Mouse (Mus musculus): ENCODE results near the gene Kdm5b. TPM values are rescaled to one million over a fixed set of nuclear protein-coding genes. Genes with fewer than 3 reads are reported as not detected.
A peak's percentile ranks its signal among the peaks of the same experiment; 100 is the strongest.

The Kdm5b gene
- polyA plus RNA-seq, 1 experiment: 5.2 TPM

DNA sequence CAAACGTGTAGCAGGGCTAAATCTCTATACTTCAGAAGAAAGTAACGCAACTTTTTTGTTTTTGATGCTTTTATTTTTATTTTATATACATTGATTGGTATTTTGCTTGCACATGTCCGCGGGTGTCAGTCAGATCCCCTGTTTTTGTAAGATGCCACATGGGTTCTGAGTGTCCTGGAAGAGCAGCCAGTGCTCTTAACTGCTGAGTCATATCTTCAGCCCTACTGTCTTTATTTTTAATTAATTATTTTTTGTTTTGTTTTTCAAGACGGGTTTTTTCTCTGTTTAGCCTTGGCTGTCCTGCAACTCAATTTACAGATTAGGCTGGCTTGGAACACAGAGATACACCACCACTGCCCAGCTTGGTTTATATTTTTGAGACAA is 14.0 kb downstream of the Kdm5b start:
- WGBS: 74% methylated on average over 5 of the region's 5 CpGs
- DNase-seq (ENCODE audit: low read depth, low spot score): no peak

DNA sequence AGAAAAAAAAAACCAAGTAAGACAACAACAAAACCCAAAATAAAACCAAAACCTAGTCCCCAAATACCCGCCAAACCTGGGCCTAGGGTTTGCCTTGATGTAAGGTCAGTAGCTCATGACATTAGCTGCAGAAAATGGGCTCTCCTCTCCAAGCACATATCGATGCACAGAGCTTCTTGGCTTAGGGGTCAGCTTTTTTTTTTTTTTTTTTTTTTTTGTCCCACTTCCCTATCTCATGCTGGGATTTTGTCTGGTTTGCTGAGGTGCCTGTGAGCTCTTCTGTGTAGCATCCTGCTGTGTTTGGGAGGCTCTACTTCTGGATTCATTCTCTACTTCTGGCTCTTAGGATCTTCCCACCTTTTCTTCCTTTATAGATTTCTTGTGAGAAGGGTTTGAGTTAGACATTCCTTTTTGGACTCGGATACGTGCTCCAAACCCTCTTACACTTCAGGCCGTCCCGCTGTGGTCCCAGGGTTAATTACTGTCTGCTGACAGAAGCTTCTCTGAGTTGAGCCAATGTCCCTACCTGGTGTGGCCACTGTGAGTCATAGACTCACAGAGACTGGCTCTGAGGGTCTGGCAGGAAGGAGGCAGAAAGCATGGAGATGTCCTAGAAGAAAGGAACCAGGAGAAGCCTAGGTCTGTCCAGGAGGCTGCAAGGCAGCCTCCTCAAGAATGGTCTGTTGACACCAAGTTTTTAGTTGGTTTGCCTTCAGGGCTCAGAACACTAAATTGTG is 17.6 kb downstream of the Kdm5b start:
- 80% methylated on average over 6 of the region's 6 CpGs for WGBS
- DNase-seq (ENCODE audit: low read depth, low spot score): no peak

- DNase-seq (ENCODE audit: low read depth, low spot score): no peak
- WGBS: 68% methylated on average over 2 of the region's 2 CpGs
Measured at GRCm38 (mm10) chr1:134580796-134581195, 20.8 kb downstream of the Kdm5b start.

- peak; percentile 64 for DNase-seq (ENCODE audit: low read depth, low spot score)
- 7% methylated on average over 3 of the region's 3 CpGs for WGBS
Measured at GRCm38 (mm10) chr1:134583560-134583959, 23.6 kb downstream of the Kdm5b start.

DNA sequence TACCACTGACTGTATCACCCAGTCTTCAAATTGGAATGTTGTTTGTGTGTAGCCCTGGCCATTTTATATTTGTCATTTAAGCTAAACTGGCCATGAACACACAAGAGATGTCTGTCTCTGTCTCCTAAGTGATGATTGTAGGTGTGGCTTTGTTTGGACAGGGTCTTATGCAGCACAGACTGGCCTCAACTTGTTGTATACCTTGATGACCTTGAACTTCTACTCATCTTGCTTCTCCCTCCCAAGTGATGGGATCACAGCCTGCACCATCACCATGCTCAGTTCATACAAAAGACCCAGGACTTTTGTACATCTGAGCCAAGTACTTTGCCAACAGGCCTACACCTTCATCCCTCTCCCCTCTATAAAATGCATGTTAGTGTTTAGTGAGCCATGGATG is 29.7 kb downstream of the Kdm5b start:
- DNase-seq (ENCODE audit: low read depth, low spot score): no peak

DNA sequence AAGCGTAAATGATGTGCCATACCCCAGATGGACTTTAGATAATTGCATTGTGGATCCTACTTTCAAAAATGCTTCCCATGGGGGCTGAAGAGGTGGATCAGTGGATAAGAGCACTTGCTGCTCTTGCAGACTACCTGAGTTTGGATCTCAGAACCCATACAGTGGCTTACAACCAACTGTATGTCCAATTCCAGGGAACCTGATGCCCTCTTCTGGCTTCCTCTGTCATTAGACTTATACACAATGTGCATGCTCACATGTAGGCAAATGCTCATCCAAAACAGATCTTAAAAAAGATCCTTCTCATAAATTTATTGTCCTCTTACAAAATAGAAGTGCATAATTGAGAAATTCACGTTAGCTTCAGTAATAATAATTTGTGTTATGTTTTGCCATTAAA is 31.8 kb downstream of the Kdm5b start:
- 89% methylated on average over 2 of the region's 2 CpGs for WGBS
- no peak for DNase-seq (ENCODE audit: low read depth, low spot score)

DNA sequence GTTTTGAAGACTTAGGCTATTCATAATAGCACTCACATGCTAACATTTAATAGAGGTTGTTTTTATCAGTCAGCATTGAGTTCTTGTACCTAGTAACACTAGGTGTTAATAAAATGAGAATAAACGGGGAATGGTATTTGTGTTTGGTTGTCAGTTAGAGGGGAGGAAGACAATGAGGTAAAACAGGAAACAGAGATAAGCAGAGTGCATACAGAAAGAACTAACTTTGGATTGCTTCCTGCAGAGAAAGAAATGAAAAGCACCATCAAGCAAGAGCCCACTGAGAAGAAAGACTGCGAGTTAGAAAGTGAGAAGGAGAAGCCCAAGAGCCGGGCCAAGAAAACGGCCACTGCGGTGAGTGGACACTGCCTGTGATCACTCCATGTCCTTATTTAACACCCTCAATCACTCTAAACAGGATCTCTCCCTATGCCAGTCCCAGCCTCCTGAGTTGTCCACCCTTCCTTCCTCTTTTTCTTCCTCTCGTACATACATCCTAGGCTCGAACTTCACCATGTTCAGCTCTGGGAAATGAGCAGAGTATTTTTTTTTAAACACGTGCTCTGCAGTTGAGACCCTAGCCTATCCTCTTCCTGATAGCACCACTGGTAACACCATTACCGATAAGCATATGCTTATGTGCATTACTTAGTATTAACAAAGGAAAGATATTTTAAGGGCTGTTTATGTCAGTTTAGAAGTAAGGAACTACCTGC is 37.5 kb downstream of the Kdm5b start:
- no peak for DNase-seq (ENCODE audit: low read depth, low spot score)
- WGBS: 82% methylated on average over 9 of the region's 9 CpGs

- 96% methylated on average over 2 of the region's 2 CpGs for WGBS
- DNase-seq (ENCODE audit: low read depth, low spot score): no peak
Measured at GRCm38 (mm10) chr1:134604086-134604485, 44.1 kb downstream of the Kdm5b start.

- 77% methylated on average over 8 of the region's 8 CpGs for WGBS
- DNase-seq (ENCODE audit: low read depth, low spot score): no peak
Measured at GRCm38 (mm10) chr1:134605670-134606069, 45.7 kb downstream of the Kdm5b start.

DNA sequence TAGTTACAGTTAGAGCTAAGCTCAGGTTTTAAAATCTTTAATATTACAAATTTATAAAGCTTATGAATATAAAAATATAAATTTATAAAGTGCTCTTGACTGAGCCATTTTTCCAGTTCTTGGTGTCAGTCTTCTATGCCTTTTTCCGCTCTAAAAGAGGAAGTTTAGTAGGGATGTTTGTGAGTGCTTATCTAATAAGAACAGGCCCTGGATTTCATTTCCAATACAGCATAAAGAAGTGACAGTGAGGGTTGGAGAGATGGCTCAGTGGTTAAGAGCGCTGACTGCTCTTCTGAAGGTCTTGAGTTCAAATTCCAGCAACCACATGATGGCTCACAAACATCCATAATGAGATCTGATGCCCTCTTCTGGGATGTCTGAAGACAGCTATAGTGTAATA is 46.4 kb downstream of the Kdm5b start:
- WGBS: 93% methylated on average over 2 of the region's 2 CpGs
- DNase-seq (ENCODE audit: low read depth, low spot score): no peak

GRCm38 (mm10) chr1:134607279-134607678 is 47.3 kb downstream of the Kdm5b start:
- WGBS: 58% methylated on average over 1 of the region's 1 CpGs
- no peak for DNase-seq (ENCODE audit: low read depth, low spot score)

- no peak for DNase-seq (ENCODE audit: low read depth, low spot score)
- WGBS: 37% methylated on average over 4 of the region's 4 CpGs
Measured at GRCm38 (mm10) chr1:134609172-134609571, 49.2 kb downstream of the Kdm5b start.

- WGBS: 91% methylated on average over 5 of the region's 5 CpGs
- no peak for DNase-seq (ENCODE audit: low read depth, low spot score)
Measured at GRCm38 (mm10) chr1:134614554-134614953, 54.6 kb downstream of the Kdm5b start.

- WGBS: 94% methylated on average over 2 of the region's 2 CpGs
- no peak for DNase-seq (ENCODE audit: low read depth, low spot score)
Measured at GRCm38 (mm10) chr1:134614988-134615387, 55.0 kb downstream of the Kdm5b start.

DNA sequence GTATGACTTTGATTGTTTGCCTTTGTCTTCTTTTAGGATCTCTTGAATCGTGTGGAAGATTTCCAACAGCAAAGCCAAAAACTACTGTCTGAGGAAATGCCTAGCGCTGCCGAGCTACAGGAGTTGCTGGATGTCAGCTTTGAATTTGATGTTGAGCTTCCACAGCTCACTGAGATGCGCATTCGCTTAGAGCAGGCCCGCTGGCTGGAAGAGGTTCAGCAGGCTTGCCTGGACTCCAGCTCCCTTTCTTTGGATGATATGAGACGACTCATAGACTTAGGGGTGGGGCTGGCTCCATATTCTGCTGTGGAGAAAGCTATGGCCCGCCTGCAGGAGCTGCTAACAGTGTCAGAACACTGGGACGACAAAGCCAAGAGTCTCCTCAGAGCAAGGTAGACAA is 57.7 kb downstream of the Kdm5b start:
- 71% methylated on average over 9 of the region's 9 CpGs for WGBS
- no peak for DNase-seq (ENCODE audit: low read depth, low spot score)

DNA sequence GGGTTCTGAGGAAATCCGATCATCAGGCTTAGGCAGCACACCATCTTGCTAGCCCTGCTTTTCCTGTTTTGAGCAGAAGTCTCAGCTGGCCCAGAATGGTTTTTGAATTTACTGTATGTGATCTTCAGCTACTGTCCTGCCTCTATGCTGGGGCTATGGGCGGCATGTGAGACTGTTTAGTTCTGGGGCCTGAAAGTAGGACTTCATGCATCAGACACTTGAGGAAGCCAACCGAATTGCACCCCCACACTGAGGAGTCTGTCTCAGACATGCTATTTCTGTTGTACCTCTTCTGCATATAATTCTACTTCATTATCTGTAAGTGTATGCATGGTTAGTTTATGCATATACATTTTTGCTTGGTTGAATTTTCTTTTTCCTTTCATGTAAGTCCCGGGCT is 65.4 kb downstream of the Kdm5b start:
- DNase-seq (ENCODE audit: low read depth, low spot score): no peak
- WGBS: 87% methylated on average over 4 of the region's 4 CpGs

GRCm38 (mm10) chr1:134629455-134629854 is 69.5 kb downstream of the Kdm5b start:
- DNase-seq (ENCODE audit: low read depth, low spot score): no peak
- WGBS: 93% methylated on average over 10 of the region's 10 CpGs

- WGBS: 57% methylated on average over 7 of the region's 7 CpGs
- no peak for DNase-seq (ENCODE audit: low read depth, low spot score)
Measured at GRCm38 (mm10) chr1:134634296-134634695, 74.3 kb downstream of the Kdm5b start.

GRCm38 (mm10) chr1:134636245-134636644 is 76.3 kb downstream of the Kdm5b start:
- DNase-seq (ENCODE audit: low read depth, low spot score): no peak
- 82% methylated on average over 3 of the region's 3 CpGs for WGBS

GRCm38 (mm10) chr1:134636684-134637083 is 76.7 kb downstream of the Kdm5b start:
- DNase-seq (ENCODE audit: low read depth, low spot score): no peak
- 12% methylated on average over 3 of the region's 3 CpGs for WGBS

DNA sequence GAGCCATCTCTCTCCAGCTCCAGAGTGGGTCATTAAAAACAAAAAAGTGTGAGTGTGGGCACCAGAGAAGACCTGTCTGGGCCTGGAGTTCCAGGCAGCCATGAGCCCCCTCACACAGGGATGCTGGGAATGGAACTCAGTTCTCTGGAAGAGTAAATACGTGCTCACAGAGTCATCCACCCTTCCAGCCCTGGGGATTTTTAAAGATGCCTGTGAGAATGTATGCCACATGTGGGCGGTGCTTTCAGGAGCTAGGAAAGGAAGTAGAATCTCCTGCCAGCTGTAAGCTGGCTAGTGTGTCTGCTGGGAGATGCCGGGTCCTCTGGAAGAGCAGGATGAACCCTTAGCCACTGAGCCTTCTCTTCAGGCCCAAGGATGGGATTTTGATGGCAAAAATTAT is 78.1 kb downstream of the Kdm5b start:
- DNase-seq (ENCODE audit: low read depth, low spot score): no peak
- 23% methylated on average over 3 of the region's 3 CpGs for WGBS
